Mouse (Mus musculus) neural tube, embryonic 11.5 days (tissue): Measurements from ENCODE around the gene Srgap3. TPM values are rescaled to one million over a fixed set of nuclear protein-coding genes. Genes with fewer than 3 reads are reported as not detected.

Source experiments
- ATAC-seq: fragments of 200-750 bp; cut with Nextera tagmentation; 2 replicates; pipeline ENCODE4 v1.8.0; 2017; ENCODE audit warnings: moderate number of reproducible peaks, mild to moderate bottlenecking, moderate TSS enrichment, moderate library complexity; ENCODE audit not compliant: insufficient read depth, low FRiP score, low TSS enrichment
- DNase-seq: peaks from one replicate; pipeline ENCODE4 v3.0.0-alpha.2; 2015; ENCODE audit warnings: low spot score
- H3K27ac ChIP-seq: fragments of 300-500 bp; sonication (generic); 2 replicates; pipeline ENCODE4 v1.5.1; 2014; ENCODE audit warnings: low read depth, mild to moderate bottlenecking, low read length
- H3K27me3 ChIP-seq: fragments of 300-500 bp; sonication (generic); 2 replicates; pipeline ENCODE4 v1.6.1; 2014; ENCODE audit warnings: mild to moderate bottlenecking, low read length, mixed read lengths; ENCODE audit not compliant: control insufficient read depth, insufficient read depth
- H3K36me3 ChIP-seq: fragments of 300-500 bp; sonication (generic); 2 replicates; pipeline ENCODE4 v1.6.1; 2014; ENCODE audit warnings: mild to moderate bottlenecking, low read length, moderate library complexity, mixed read lengths; ENCODE audit not compliant: control insufficient read depth, insufficient read depth
- H3K4me1 ChIP-seq: fragments of 300-500 bp; sonication (generic); 2 replicates; pipeline ENCODE4 v1.6.1; 2014; ENCODE audit warnings: low read length, mixed read lengths; ENCODE audit not compliant: control insufficient read depth, insufficient read depth
- H3K4me2 ChIP-seq: fragments of 300-500 bp; sonication (generic); 2 replicates; pipeline ENCODE4 v1.6.1; 2014; ENCODE audit warnings: low read depth, mild to moderate bottlenecking, moderate library complexity
- H3K4me3 ChIP-seq: fragments of 300-500 bp; sonication (generic); 2 replicates; pipeline ENCODE4 v1.5.1; 2014; ENCODE audit warnings: low read depth, low read length
- H3K9ac ChIP-seq: fragments of 300-500 bp; sonication (generic); 2 replicates; pipeline ENCODE4 v1.6.1; 2014; ENCODE audit warnings: mild to moderate bottlenecking, low read length
- H3K9me3 ChIP-seq: fragments of 300-500 bp; sonication (generic); 2 replicates; pipeline ENCODE4 v1.6.1; 2016; ENCODE audit warnings: low read length; ENCODE audit not compliant: control insufficient read depth
- WGBS: fragments of 180-500 bp; shearing (Covaris S2); extraction: QIAGEN DNeasy Blood & Tissue Kit; methylation state at CpG from one replicate; pipeline ENCODE4 v1.1.7; 2014; 5-methylcytosine and 5-hydroxymethylcytosine counted together
- polyA plus RNA-seq: library from polyadenylated mRNA; unstranded; fragments of >200 nt; fragmentation: Nextera tagmentation; extraction: Ambion mirVana; gene quantifications from 2 replicates; pipeline ENCODE4 v1.2.1, GENCODE M21; 2014

Srgap3 gene
- polyA plus RNA-seq, 1 experiment from 2014 or later: 37.4 TPM

DNA sequence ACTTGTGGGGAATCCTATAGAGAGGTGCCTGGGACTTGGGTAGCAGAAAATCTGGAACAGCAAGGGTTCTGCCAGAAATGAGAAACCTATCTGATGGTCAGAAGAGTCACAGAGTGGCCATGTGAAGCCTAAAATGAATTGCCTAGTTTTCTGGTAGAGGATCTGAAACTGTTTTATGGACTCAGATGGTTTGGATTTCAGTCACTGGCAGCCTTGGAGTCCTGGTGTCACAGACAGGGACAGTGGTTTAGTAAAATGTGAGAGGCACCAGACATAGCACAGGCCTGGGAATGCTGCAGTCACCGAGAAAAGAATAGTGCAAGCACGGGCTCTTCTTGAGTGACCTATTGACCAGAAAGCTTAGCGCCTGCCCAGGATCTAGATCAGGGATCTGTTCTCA is 207.4 kb downstream of the Srgap3 start:
- no peak for ATAC-seq
- no peak overlapping the region for H3K27ac ChIP-seq
- H3K4me2 ChIP-seq: no peak overlapping the region
- no peak overlapping the region for H3K4me3 ChIP-seq
- DNase-seq: no peak
- 100% methylated on average over 3 of the region's 3 CpGs for WGBS
- peaks cover 14% of the 10 kb centered on the region; the same call in 1 of the 2 replicates for H3K36me3 ChIP-seq
- H3K4me1 ChIP-seq: no peaks in the 10 kb centered on the region
- no peak overlapping the region for H3K9ac ChIP-seq
- H3K27me3 ChIP-seq: no peaks in the 10 kb centered on the region
- H3K9me3 ChIP-seq: no peaks in the 10 kb centered on the region

DNA sequence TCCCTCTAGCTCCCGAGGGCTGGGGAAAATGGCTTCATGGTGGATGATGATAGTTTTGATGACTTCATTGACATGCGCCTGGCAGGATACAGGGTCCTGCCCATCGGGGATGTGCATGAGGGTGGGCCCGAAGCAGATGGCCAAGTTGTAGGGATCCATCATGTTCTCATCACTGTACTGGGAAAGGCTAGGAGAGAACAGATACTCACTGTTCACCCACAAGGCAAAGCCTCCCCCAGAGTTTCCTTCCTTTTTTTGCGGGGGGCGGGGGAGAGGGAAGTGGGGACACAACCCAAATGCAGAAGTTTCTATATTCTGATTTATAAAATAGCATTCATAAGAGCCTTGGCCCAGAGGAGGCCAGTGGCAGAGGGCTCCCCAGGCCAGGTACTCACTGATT is 208.1 kb downstream of the Srgap3 start:
- H3K36me3 ChIP-seq: peaks cover 14% of the 10 kb centered on the region
- H3K4me3 ChIP-seq: no peak overlapping the region
- no peak for DNase-seq
- H3K4me2 ChIP-seq: no peak overlapping the region
- no peaks in the 10 kb centered on the region for H3K9me3 ChIP-seq
- no peak overlapping the region for H3K27ac ChIP-seq
- H3K4me1 ChIP-seq: no peaks in the 10 kb centered on the region
- H3K27me3 ChIP-seq: no peaks in the 10 kb centered on the region
- no peak overlapping the region for H3K9ac ChIP-seq
- 98% methylated on average over 6 of the region's 6 CpGs for WGBS
- ATAC-seq: no peak

DNA sequence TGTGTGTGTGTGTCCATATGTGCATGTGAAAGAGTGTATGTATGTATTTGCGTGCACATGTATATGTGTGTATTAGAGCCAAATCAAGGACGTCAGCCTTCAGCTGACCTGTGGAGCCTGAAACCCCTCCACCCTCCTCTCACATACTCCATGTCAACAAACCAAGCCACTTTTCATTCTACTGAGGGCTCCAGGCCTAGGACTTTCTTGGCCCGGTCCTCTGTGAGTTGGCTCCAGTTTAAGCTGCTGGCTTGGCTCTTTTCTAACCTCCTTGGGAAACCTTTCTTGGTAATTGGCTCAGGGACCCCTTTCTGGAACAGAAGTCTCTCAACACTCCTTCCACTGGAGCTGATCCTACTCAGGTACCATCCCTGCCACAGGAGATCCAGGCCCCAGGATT is 210.6 kb downstream of the Srgap3 start:
- Histone ChIP-seq H3K4me1 (no peaks in the 10 kb centered on the region), H3K9me3 (no peaks in the 10 kb centered on the region), H3K9ac (no peak overlapping the region), H3K4me3 (no peak overlapping the region), H3K27ac (no peak overlapping the region), H3K36me3 (peaks cover 17% of the 10 kb centered on the region), H3K4me2 (no peak overlapping the region), H3K27me3 (no peaks in the 10 kb centered on the region)
- DNase-seq (no peak), ATAC-seq (no peak)
- 89% methylated on average over 3 of the region's 3 CpGs for WGBS

DNA sequence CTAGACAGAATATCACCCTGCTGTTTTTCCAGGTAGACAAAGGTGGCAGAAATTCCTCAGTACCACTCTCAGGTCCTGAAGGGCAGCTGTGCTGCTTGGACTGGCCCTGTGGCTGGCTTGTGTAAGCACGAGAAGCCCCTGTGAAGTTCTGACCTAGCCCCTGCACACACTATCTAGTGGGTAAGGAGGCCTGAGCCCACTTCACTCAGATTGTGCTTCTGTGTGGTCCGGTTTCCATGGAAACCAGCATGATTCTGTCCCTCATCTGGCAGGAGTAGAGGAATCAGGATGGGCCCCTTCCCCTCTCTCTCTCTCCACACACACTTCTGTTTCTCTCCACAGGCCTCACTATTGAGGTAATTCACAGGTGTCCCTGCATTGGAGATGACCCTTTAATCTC is 212.0 kb downstream of the Srgap3 start:
- 84% methylated on average over 2 of the region's 2 CpGs for WGBS
- Histone ChIP-seq H3K27ac (no peak overlapping the region), H3K9ac (no peak overlapping the region), H3K9me3 (no peaks in the 10 kb centered on the region), H3K36me3 (peaks cover 18% of the 10 kb centered on the region), H3K4me1 (no peaks in the 10 kb centered on the region), H3K4me2 (no peak overlapping the region), H3K4me3 (no peak overlapping the region), H3K27me3 (no peaks in the 10 kb centered on the region)
- DNase-seq (no peak), ATAC-seq (no peak)

DNA sequence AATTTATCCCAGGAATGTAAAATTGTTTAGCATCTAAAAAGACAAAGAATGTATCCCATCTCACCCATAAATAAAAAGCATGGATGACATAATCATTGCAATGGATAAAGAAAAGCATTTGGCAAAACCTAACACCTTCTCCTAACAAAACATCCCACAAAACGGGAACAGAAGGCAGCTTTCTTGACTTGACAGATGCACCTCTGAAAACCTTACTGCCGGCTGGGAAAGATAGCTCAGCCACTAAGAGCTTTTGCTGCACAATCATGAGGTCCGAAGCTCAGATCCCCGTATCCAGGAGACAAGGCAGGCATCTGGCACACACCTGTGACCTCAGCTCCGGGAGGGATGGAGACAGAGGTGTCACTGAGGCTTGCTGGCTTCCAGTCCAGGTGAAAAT is 213.1 kb downstream of the Srgap3 start:
- no peak overlapping the region for H3K9ac ChIP-seq
- 0 out of 2 replicates have a peak, but pooled peaks cover 3% of the 10 kb centered on the region for H3K4me1 ChIP-seq
- H3K4me3 ChIP-seq: no peak overlapping the region
- no peaks in the 10 kb centered on the region for H3K9me3 ChIP-seq
- ATAC-seq (no peak), DNase-seq (no peak)
- no peak overlapping the region for H3K27ac ChIP-seq
- no peak overlapping the region for H3K4me2 ChIP-seq
- peaks cover 18% of the 10 kb centered on the region for H3K36me3 ChIP-seq
- H3K27me3 ChIP-seq: no peaks in the 10 kb centered on the region
- WGBS: 72% methylated on average over 5 of the region's 5 CpGs

DNA sequence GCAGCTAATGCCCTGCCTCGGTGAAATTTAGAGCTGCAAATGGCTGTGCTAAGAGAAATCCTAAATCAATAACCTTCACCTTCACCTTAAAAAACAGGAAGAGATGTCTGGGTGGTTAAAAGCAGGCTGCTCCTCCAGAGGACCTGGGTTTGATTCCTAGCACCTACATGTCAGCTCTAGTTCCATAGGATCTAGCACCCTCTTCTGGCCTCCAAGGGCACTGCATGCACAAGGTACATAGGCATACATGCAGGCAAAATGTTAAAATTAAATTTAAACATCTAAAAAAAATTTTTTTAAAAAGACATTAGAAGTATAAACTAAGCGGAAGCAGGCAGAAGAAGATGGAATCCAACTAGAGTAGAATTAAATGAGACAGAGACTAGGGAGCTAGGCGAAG is 214.6 kb downstream of the Srgap3 start:
- H3K27me3 ChIP-seq: no peaks in the 10 kb centered on the region
- H3K36me3 ChIP-seq: peaks cover 15% of the 10 kb centered on the region

DNA sequence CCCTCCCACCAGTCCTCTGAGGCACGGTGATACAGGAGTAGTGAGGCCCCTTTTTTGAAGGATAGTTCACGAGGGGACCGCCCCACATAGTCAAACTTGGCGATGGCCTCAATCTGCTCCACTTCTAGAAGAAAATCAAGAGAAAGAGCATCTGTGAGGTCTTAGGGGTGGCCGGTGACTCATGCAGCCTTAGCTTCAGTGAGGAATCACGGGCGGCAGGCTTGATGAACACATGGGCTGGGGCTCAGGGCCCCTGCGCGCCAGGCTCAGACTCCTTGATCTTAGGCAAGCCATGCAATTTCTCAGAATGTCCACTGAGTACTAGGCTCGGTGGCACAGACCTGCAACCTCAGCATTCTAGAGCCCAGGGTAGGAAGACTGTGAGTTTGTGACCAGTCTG is 215.7 kb downstream of the Srgap3 start:
- Histone ChIP-seq H3K9me3 (no peaks in the 10 kb centered on the region), H3K4me3 (no peak overlapping the region), H3K9ac (no peak overlapping the region), H3K36me3 (peaks cover 19% of the 10 kb centered on the region), H3K4me1 (0 out of 2 replicates have a peak, but pooled peaks cover 3% of the 10 kb centered on the region), H3K27ac (no peak overlapping the region), H3K4me2 (no peak overlapping the region), H3K27me3 (no peaks in the 10 kb centered on the region)
- WGBS: 95% methylated on average over 10 of the region's 10 CpGs
- DNase-seq (no peak), ATAC-seq (no peak)

More for the DNA sequence above, 214.6 kb downstream of the Srgap3 start:
- Histone ChIP-seq H3K4me3 (no peak overlapping the region), H3K9ac (no peak overlapping the region), H3K27ac (no peak overlapping the region), H3K9me3 (no peaks in the 10 kb centered on the region), H3K4me2 (no peak overlapping the region), H3K4me1 (0 out of 2 replicates have a peak, but pooled peaks cover 3% of the 10 kb centered on the region)
- ATAC-seq (no peak), DNase-seq (no peak)
- 93% methylated on average over 3 of the region's 3 CpGs for WGBS

DNA sequence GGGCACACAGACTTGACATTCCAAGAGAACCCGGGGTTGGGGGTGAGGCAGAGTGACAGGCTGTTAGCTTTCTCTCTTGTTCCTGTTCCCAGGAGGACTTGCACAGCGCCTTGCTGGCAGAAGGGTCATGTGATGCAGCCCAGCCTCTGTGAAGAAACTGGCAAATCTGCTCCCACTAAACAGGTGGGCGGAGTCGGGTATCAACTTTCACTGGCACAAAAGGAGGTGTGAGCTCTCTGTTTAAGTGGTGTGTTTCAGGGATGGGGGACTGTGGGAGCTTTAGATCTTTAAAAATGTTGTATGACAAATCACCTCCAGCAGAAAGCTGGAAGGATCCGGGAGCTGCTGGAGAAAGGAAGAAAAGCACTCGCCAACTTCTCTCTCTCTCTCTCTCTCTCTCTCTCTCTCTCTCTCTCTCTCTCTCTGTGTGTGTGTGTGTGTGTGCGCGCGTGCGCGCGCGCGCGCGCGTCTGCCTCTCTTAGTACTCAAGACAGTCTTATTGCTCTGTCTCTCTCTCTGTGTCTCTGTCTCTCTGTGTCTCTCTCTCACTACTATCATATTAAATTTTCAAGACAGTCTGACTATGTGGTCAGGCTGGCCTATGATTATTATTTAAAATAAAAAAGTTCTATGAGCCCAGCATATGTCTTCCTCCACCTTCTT is 218.2 kb downstream of the Srgap3 start:
- Histone ChIP-seq H3K9me3 (no peaks in the 10 kb centered on the region), H3K4me1 (0 out of 2 replicates have a peak, but pooled peaks cover 3% of the 10 kb centered on the region), H3K4me2 (no peak overlapping the region; the same call in 1 of the 2 replicates), H3K9ac (no peak overlapping the region), H3K27me3 (no peaks in the 10 kb centered on the region), H3K27ac (no peak overlapping the region), H3K4me3 (peak overlapping the region; percentile 8; the same call in 1 of the 2 replicates), H3K36me3 (peaks cover 13% of the 10 kb centered on the region)
- ATAC-seq: peak; percentile 67; the same call in 1 of the 2 replicates
- DNase-seq: peak; percentile 81
- WGBS: 10% methylated on average over 17 of the region's 17 CpGs

DNA sequence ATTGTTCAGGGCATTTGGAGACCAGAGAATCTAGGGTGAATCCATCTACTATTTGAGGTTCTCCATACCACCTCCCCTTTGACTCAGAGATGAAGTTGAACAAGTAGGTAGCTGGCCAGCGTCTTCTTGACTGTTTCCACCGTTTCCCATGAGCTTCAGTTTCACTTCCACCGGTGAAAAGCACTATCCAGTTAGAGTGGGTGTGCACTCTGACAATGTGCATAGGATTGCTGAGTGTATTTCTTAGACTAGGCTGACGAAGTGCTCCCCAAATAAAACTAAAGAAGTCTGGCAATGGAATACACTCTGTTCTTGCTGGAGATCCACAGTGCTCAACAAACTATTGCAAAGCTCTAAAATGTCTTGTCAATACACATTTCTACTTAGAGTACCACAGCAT is 221.6 kb downstream of the Srgap3 start:
- H3K4me3 ChIP-seq: no peak overlapping the region
- H3K9ac ChIP-seq: no peak overlapping the region
- no peak for DNase-seq
- peaks cover 13% of the 10 kb centered on the region for H3K36me3 ChIP-seq
- H3K9me3 ChIP-seq: no peaks in the 10 kb centered on the region
- H3K27ac ChIP-seq: no peak overlapping the region
- 92% methylated on average over 4 of the region's 4 CpGs for WGBS
- H3K4me1 ChIP-seq: 0 out of 2 replicates have a peak, but pooled peaks cover 3% of the 10 kb centered on the region
- ATAC-seq: no peak
- no peaks in the 10 kb centered on the region for H3K27me3 ChIP-seq
- no peak overlapping the region for H3K4me2 ChIP-seq
